Mouse (Mus musculus): ENCODE data around the gene Ecd.

Ecd gene

GRCm38 (mm10) chr14:20347991-20348541, at the start of gene Ecd, which contains the start of gene Fam149b:
Gene Ecd, minus strand, starts transcription at chr14:20348121.
Gene Fam149b, plus strand, starts transcription at chr14:20348162.
- peak; percentile 97 for DNase-seq

DNA sequence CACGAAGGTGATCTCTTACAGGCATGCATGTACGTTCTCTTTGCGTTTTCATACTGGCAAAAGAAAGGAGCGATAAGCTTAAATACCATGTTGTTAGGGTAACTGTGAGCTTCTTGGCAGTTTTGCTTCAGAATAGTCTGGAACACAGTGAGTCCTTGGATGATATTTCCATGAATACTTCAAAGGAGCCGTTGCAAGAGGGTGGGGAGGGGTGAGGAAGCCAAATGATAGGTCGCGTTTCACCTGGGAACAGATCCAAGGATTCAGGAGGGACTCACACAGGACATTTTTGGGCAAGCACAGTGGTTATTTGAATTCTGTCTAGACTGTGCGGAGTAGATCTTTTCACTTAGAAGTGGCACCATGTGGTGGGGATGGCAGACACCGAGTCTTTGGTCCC, 49.3 kb upstream of the Ecd start:
- no peak for DNase-seq

DNA sequence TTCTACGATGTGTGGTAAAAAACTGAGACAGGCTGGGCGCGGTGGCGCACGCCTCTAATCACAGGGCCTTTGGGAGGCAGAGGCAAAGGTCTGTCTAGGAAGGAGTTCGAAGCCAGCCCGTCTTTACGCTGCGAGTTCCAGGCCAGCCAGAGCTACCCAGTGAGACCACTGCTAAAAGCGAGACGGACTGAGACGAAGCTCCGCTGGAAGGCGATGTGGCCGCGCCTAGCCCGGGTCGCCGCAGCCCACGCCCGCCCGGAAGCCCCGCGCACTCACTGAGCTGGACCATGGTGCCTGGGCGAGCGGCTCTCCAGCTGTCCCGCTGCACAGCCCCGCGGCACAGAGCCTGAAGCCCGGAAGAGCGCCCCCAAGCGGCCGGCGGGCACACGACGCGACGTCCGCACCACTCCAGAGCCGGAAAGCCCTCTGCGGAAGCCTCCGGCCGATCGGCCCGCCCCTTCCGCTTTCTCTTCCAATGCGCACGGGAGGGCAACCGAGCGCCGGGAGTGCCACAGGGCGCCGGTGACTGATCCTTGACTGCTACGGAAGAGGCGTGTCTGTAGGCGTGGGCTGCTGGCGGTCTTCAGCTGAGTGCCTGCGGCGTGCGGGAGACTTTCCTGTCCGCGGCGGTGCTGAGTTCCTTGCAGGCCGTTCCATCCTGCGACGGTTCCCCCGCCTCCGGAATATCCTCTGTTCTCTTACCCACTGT, 45.4 kb upstream of the Ecd start, which contains the start of gene Mrps16:
Gene Mrps16, minus strand, starts transcription at position 430 of the 709 bp plus-strand sequence.
- peak; percentile 99 for DNase-seq

GRCm38 (mm10) chr14:20392326-20392725, 44.4 kb upstream of the Ecd start:
- no peak for DNase-seq

GRCm38 (mm10) chr14:20389446-20390079, 41.6 kb upstream of the Ecd start:
- DNase-seq = no peak

DNA sequence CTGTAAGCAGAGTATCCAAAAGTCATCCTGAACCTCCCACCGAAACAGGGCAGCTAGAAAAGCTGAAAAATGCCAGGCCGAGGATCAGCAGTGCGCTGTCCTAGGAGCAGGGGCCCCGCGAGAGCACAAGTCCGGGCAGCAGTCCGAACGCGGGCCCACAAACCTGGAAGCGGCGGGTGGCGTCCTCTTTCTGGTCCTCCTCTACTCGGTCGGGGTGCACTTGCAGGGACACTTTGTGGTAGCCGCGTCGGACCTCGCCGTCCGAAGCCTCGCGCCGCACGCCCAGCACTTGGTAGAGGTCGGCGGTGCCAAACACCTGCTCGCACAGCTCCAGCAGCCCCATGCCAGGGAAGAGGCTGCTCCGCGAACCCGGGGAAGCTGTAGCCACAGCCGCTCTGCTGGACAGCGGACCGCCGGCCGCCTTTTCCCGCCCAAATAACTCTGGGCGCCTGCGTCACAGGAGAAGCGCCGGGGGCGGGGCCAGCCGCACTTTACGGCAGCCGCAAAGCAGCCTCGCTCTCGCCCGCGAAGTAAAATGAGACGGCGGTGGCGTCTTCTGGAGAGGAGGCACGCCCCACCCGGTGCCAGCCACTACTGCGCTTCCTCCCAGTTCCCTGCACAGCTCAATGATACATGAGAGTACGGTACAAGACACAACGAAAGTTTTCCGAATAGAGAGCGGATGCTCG, 40.7 kb upstream of the Ecd start, which contains the start of gene Dnajc9:
Gene Dnajc9, minus strand, starts transcription at position 470 of the 689 bp plus-strand sequence.
- peak; percentile 97 for DNase-seq

- no peak for DNase-seq
Observed at GRCm38 (mm10) chr14:20379753-20380430, 32.0 kb upstream of the Ecd start.

- DNase-seq = no peak
Observed at GRCm38 (mm10) chr14:20379087-20379640, 31.2 kb upstream of the Ecd start.

DNA sequence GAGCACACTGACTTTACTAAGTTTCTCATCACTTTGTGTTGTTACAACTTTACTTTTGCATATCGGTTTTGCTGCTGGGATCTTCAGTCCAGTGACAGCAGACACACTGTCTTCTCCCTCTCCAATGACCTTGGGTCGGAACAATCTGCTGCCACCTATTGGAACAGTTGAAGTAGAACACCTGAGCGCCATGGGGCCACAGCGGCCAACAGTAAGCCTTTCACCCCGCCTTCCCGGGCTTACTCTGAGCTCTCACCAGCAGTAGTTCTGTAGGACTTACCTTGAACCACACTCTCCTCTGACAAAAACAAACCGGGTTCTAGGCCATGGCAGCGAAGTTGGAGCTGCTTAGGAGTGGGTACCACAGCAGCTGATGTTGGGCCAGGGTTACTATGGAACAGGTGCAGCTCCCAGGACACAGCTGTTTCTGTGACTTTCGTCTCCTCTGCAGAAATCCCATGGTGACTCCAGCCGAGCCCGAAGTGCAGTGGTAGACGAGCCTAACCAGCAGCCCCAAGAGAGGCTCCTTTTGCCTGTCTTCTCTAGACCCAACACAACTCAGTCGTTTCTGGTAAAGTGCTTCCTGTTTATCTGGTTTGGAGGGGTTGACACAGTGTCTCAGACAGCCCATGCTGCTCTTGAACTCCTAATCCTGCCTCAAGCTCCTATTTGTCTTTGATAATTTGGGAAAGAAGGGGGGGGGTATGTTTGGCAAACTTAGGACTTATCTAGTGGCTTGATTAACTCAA, 30.6 kb upstream of the Ecd start:
- DNase-seq = peak; percentile 71

DNA sequence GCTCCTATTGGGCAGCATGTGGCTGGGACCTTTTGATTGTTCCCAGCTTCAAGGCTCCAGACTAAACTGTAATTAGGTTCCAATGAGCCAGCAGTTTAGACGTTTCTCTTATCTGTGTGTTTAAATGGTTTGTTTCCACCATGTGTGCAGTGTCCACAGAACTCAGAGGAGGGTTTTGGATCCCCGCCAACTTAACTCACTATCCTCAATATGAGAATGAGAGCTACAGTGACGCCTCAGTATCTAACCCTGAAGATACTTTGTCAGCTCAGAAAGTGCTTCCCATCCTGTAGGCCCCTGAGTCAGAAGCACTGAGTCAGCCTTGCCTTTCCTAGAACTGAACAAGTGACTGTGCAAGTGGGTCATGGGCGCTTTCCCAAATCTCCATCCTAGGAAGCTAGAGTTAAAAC, 29.2 kb upstream of the Ecd start:
- no peak for DNase-seq

GRCm38 (mm10) chr14:20371854-20372253, 23.9 kb upstream of the Ecd start:
- DNase-seq = no peak

DNA sequence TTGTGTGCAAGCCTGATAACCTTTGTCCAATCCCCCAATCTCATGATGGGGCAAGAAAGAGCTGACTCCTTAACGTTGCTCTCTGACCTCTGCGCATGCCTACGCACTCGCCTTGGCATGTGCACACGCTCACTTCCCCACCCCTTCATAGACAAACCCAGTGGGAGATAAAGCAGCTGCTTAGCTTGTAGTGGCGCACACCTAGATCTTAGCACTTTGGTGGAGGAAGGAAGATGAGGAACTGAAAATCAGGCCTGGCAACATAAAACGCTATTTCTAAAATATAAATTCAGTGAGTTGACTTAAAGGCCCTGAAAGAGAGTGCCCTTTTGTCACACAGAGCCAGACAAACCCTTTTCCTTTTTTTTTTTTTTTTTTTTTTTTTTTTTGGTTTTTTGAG, 22.9 kb upstream of the Ecd start:
- no peak for DNase-seq

- no peak for DNase-seq
Observed at GRCm38 (mm10) chr14:20368271-20368670, 20.4 kb upstream of the Ecd start.

- no peak for DNase-seq
Observed at GRCm38 (mm10) chr14:20363230-20363629, 15.3 kb upstream of the Ecd start.

GRCm38 (mm10) chr14:20347441-20347990, 405 bp downstream of the Ecd start:
- no peak for DNase-seq

DNA sequence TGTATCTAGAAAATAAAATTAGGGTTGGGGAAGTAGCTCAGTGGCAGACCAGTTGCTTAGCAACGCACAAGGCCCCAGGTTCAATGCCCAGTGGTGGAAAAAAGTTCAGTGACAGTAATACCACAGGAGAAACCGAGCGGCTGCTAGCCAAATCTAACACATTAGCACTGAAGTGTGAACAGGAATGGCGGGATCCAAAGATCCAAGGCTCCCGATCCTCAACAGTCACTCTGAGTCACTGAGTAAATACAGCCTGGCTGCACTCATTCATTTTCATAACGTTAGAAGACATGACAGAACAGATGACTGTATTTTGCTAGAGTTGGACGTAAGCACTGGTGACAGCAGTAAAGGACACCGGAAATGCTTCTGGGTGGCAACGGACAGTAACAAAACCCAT, 2.0 kb downstream of the Ecd start:
- DNase-seq = no peak

- DNase-seq = no peak
Observed at GRCm38 (mm10) chr14:20340866-20341265, 7.1 kb downstream of the Ecd start.

DNA sequence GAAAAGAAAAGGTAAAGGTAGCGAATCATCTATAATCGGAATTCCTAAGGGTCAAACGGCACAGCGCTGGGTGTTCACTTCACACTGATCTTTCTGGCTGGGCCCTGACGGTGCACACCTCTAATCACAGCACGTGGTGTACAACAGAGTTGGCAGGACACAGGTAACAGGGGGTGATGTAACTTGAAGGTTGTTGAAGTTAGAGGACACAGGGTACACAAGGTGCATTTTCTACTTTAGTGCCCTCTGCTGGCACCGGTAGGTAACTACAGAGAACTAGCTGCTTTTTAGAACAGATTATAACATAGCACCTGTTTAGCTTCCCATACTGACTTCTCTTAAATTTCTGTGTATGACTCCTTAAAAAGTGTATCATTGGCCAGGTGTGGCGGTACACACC, 7.8 kb downstream of the Ecd start:
- DNase-seq = peak; percentile 13

- DNase-seq = no peak
Observed at GRCm38 (mm10) chr14:20339415-20339814, 8.5 kb downstream of the Ecd start.

DNA sequence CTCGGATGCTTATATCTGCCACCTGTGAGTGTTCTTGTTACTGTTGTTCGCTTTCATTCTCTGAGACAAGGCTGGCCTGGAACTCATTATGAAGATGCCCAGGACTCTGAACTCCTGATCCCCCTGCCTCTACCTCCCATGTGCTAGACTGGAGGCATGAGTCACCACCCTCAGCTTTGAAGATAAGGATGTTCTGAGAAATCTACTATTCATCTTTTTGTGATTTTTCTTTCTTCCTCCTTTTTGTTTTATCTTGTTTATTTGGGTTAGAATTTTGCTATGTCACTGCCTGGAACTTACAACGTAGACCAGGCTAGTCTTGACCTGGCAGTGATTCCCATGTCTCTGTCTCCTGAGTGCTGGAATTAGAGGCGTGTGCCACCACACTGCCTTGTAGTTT, 16.6 kb downstream of the Ecd start:
- no peak for DNase-seq

DNA sequence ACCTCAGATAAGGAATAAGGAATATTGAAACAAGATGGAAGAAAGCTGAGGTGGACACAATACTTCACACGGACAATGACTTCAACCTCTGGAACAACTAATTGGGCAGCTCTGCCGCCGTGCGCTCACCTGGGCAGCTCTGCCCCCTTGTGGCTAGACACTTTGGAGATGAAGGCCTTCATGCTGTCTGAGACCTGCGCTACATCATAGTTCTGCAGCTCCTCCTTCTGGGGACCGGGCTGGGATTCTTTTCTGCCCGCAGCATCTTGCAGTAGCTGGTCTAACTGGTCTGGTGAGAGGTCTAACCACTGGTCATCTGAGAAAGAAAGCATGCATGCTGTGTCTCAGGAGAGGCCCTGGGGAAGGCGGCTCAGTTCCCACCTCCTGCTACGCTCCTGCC, 19.4 kb downstream of the Ecd start:
- DNase-seq = peak; percentile 33
